Mouse (Mus musculus) kidney, embryonic 15.5 days (tissue): ENCODE data around the gene Cabp1. TPM values are rescaled to one million over a fixed set of nuclear protein-coding genes. Genes with fewer than 3 reads are reported as not detected.

Experiments
- ATAC-seq: fragments of 200-750 bp; cut with Nextera tagmentation; replicated peaks from 2 replicates; pipeline ENCODE4 v1.8.0; 2017; ENCODE audit warnings: moderate TSS enrichment; ENCODE audit not compliant: low FRiP score
- H3K27ac ChIP-seq: fragments of 300-500 bp; sonication (generic); 2 replicates; pipeline ENCODE4 v1.5.1; 2015; ENCODE audit warnings: mild to moderate bottlenecking, inconsistent platforms
- H3K27me3 ChIP-seq: fragments of 300-500 bp; sonication (generic); 2 replicates; pipeline ENCODE4 v1.6.1; 2015; ENCODE audit warnings: inconsistent platforms
- H3K36me3 ChIP-seq: fragments of 300-500 bp; sonication (generic); 2 replicates; pipeline ENCODE4 v1.6.1; 2015; ENCODE audit warnings: inconsistent platforms
- H3K4me1 ChIP-seq: fragments of 300-500 bp; sonication (generic); 2 replicates; pipeline ENCODE4 v1.6.1; 2015; ENCODE audit warnings: inconsistent platforms
- H3K4me2 ChIP-seq: fragments of 300-500 bp; sonication (generic); 2 replicates; pipeline ENCODE4 v1.6.1; 2015; ENCODE audit warnings: moderate library complexity, mild to moderate bottlenecking, inconsistent platforms
- H3K4me3 ChIP-seq: fragments of 300-500 bp; sonication (generic); replicated peaks from 2 replicates; pipeline ENCODE4 v1.5.1; 2015; ENCODE audit warnings: mild to moderate bottlenecking, inconsistent platforms
- H3K9ac ChIP-seq: fragments of 300-500 bp; sonication (generic); 2 replicates; pipeline ENCODE4 v1.6.1; 2015; ENCODE audit warnings: mild to moderate bottlenecking, inconsistent platforms
- H3K9me3 ChIP-seq: fragments of 300-500 bp; sonication (generic); replicated peaks from 2 replicates; pipeline ENCODE4 v1.6.1; 2016; ENCODE audit warnings: inconsistent platforms
- WGBS: fragments of 180-500 bp; shearing (Covaris S2); methylation state at CpG from one replicate; pipeline ENCODE4 v1.1.7; 2015; ENCODE audit warnings: mixed read lengths; 5-methylcytosine and 5-hydroxymethylcytosine counted together
- polyA plus RNA-seq: library from polyadenylated mRNA; unstranded; fragments of >200 nt; fragmentation: Nextera tagmentation; extraction: Ambion mirVana; gene quantifications from 2 replicates; pipeline ENCODE4 v1.2.1, GENCODE M21; 2015

Gene Cabp1
- polyA plus RNA-seq, 1 experiment from 2014 or later = 1.7 TPM

- Histone ChIP-seq H3K27ac (no peak overlapping the region), H3K4me1 (peaks cover 23% of the 10 kb centered on the region), H3K36me3 (no peaks in the 10 kb centered on the region), H3K9ac (no peak overlapping the region), H3K4me2 (peak overlapping the region; percentile 39), H3K4me3 (peak overlapping the region; percentile 9; the same call in 1 of the 2 replicates), H3K27me3 (peaks cover 23% of the 10 kb centered on the region), H3K9me3 (no peaks in the 10 kb centered on the region)
- 0 out of 2 replicates have a peak, but pooled peaks have one; percentile 9 for ATAC-seq
- 53% methylated on average over 15 of the region's 15 CpGs for WGBS
These were observed 36.8 kb upstream of the Cabp1 start for GRCm38 (mm10) chr5:115230830-115231551.

GRCm38 (mm10) chr5:115222485-115222884 is 28.3 kb upstream of the Cabp1 start:
- WGBS = 81% methylated on average over 3 of the region's 3 CpGs
- Histone ChIP-seq H3K27me3 (peaks cover 7% of the 10 kb centered on the region; the same call in 1 of the 2 replicates), H3K36me3 (no peaks in the 10 kb centered on the region), H3K4me2 (no peak overlapping the region), H3K4me1 (peaks cover 18% of the 10 kb centered on the region), H3K4me3 (no peak overlapping the region), H3K27ac (no peak overlapping the region), H3K9ac (no peak overlapping the region), H3K9me3 (no peaks in the 10 kb centered on the region)
- no peak for ATAC-seq

GRCm38 (mm10) chr5:115220931-115221640 is 26.9 kb upstream of the Cabp1 start:
- no peaks in the 10 kb centered on the region for H3K9me3 ChIP-seq
- H3K4me1 ChIP-seq = peaks cover 18% of the 10 kb centered on the region
- no peak overlapping the region for H3K4me3 ChIP-seq
- H3K36me3 ChIP-seq = no peaks in the 10 kb centered on the region
- ATAC-seq = 0 out of 2 replicates have a peak, but pooled peaks have one; percentile 54
- no peak overlapping the region for H3K27ac ChIP-seq
- H3K27me3 ChIP-seq = peaks cover 10% of the 10 kb centered on the region; the same call in 1 of the 2 replicates
- peak overlapping the region; percentile 14; the same call in 1 of the 2 replicates for H3K4me2 ChIP-seq
- H3K9ac ChIP-seq = no peak overlapping the region
- WGBS = 34% methylated on average over 13 of the region's 13 CpGs

DNA sequence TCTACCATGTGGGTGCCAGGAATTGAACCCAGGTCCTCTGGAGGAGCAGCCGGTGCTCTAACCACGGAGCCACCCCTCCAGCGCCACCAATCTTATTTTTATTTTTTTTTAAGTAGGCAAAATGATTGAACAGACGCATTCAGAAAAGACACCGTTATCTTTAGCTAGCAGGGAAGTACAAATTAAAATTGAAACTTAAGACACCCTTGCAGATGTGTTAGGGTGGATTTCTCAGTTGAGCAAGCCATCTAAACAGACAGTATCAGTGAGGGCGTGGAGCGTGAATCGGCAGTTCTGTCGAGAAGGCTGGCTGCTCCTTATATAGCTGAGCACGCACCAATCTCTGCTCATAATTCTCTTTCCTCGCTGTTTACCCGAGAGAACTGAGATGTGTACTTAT is 23.8 kb upstream of the Cabp1 start:
- H3K4me3 ChIP-seq = no peak overlapping the region
- ATAC-seq = no peak
- H3K36me3 ChIP-seq = no peaks in the 10 kb centered on the region
- no peaks in the 10 kb centered on the region for H3K9me3 ChIP-seq
- no peak overlapping the region for H3K4me2 ChIP-seq
- WGBS = 77% methylated on average over 12 of the region's 12 CpGs
- no peak overlapping the region for H3K27ac ChIP-seq
- H3K4me1 ChIP-seq = peaks cover 25% of the 10 kb centered on the region
- peaks cover 19% of the 10 kb centered on the region; the same call in 1 of the 2 replicates for H3K27me3 ChIP-seq
- no peak overlapping the region for H3K9ac ChIP-seq

- no peaks in the 10 kb centered on the region for H3K36me3 ChIP-seq
- H3K9ac ChIP-seq = no peak overlapping the region
- no peak for ATAC-seq
- 0 out of 2 replicates have a peak, but pooled peaks cover 15% of the 10 kb centered on the region for H3K27me3 ChIP-seq
- H3K4me1 ChIP-seq = peaks cover 13% of the 10 kb centered on the region
- no peaks in the 10 kb centered on the region for H3K9me3 ChIP-seq
- H3K4me3 ChIP-seq = peak overlapping the region; percentile 42
- WGBS = 30% methylated on average over 27 of the region's 27 CpGs
- H3K27ac ChIP-seq = no peak overlapping the region
- peak overlapping the region; percentile 70 for H3K4me2 ChIP-seq
These were observed 21.3 kb upstream of the Cabp1 start for GRCm38 (mm10) chr5:115215273-115216185.

DNA sequence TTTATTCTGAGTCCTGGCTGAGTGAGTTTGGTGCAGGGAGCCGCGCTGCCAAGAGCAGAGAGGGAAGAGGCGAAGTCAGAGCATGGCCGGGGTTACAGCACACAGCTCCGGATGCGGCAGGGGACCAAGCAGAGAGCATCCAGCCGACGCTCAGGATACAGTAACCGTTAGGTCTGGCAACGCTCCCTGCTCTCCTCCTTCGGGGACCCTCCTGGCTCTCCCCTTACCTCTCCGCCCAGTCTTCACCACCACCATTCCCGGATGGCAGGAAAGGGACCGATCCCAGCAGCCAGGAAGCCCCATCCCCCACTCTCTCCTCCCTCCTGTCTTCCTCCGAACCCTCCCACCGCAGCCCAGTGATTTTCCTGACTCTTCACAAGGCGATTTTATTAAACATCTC is 20.7 kb upstream of the Cabp1 start:
- no peak for ATAC-seq
- Histone ChIP-seq H3K4me3 (peak overlapping the region; percentile 42), H3K4me2 (peak overlapping the region; percentile 70), H3K36me3 (no peaks in the 10 kb centered on the region), H3K9me3 (no peaks in the 10 kb centered on the region), H3K9ac (0 out of 2 replicates have a peak overlapping the region, but pooled peaks have one; percentile 0), H3K27ac (no peak overlapping the region), H3K4me1 (peaks cover 12% of the 10 kb centered on the region), H3K27me3 (0 out of 2 replicates have a peak, but pooled peaks cover 13% of the 10 kb centered on the region)
- WGBS = under 1% methylated on average over 17 of the region's 17 CpGs

DNA sequence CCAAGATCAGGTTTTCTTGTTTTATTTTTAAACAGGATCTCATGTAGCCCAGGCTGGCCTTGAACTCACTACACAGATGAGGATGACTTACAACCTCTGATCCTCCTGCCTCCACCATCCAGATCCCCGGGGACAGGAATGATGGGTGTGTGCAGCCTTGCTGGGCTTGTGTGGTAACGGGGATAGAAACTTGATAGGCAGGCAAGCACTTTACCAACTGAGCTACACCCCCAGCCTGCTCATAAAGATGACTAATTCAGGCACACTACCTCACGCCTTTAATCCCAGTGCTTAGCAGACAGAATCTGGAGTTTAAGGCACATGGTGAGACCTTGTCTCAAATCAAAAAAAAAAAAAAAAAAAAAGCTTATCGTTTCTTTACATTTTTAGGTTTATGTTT is 18.7 kb upstream of the Cabp1 start:
- Histone ChIP-seq H3K9ac (no peak overlapping the region), H3K4me1 (peaks cover 15% of the 10 kb centered on the region), H3K27me3 (0 out of 2 replicates have a peak, but pooled peaks cover 12% of the 10 kb centered on the region), H3K27ac (no peak overlapping the region), H3K36me3 (no peaks in the 10 kb centered on the region), H3K4me3 (no peak overlapping the region), H3K9me3 (no peaks in the 10 kb centered on the region), H3K4me2 (no peak overlapping the region)
- 39% methylated on average over 4 of the region's 4 CpGs for WGBS
- ATAC-seq = no peak

DNA sequence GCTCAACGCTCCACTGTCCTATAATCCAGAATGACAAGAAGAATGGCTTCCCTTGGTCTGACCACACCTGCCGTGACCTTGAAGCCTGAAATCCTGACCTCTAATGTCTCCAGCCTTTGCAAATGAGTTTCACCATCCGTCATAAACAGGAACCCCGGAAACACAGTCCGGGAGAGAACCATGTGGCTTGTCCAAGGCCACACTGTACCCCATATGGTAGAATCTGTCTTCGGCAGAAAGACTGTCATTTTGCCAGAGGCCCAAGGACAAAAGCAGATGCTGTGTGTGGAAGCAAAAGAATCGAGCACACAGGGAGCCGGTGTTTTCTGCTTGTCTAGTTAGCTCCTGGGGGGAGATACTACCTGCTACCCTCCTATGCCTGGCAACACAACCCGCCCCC is 18.3 kb upstream of the Cabp1 start:
- WGBS = 83% methylated on average over 9 of the region's 9 CpGs
- Histone ChIP-seq H3K27ac (no peak overlapping the region), H3K36me3 (no peaks in the 10 kb centered on the region), H3K9ac (no peak overlapping the region), H3K9me3 (no peaks in the 10 kb centered on the region), H3K4me3 (no peak overlapping the region), H3K4me2 (no peak overlapping the region), H3K4me1 (peaks cover 15% of the 10 kb centered on the region), H3K27me3 (0 out of 2 replicates have a peak, but pooled peaks cover 12% of the 10 kb centered on the region)
- no peak for ATAC-seq

DNA sequence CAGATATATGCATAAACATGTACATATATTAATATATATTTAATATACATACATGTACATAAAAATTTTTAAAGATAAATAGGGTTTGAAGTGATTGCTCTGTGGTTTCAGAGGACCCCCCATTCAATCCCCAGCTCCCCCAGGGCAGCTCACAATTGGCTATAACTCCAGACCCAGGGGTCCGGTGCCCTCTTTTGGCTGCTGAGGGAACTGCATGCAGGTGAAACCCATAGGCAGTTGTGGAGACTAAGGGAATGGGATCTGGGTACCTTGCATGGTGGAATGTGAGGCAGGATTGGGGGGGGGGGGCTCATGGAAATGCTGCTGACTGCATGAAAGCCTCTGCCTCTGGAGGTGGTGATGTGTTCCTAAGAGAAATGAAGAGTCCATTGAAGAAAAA is 16.2 kb upstream of the Cabp1 start:
- Histone ChIP-seq H3K9me3 (no peaks in the 10 kb centered on the region), H3K27ac (no peak overlapping the region), H3K9ac (no peak overlapping the region), H3K27me3 (peaks cover 12% of the 10 kb centered on the region), H3K4me2 (no peak overlapping the region), H3K36me3 (no peaks in the 10 kb centered on the region), H3K4me1 (peaks cover 9% of the 10 kb centered on the region), H3K4me3 (no peak overlapping the region)
- ATAC-seq = no peak
- WGBS = 6% methylated on average over 1 of the region's 1 CpGs

- H3K9ac ChIP-seq = no peak overlapping the region
- no peaks in the 10 kb centered on the region for H3K36me3 ChIP-seq
- no peak overlapping the region for H3K4me3 ChIP-seq
- WGBS = 67% methylated on average over 5 of the region's 5 CpGs
- no peaks in the 10 kb centered on the region for H3K9me3 ChIP-seq
- no peak for ATAC-seq
- no peak overlapping the region for H3K4me2 ChIP-seq
- no peak overlapping the region for H3K27ac ChIP-seq
- peaks cover 12% of the 10 kb centered on the region for H3K27me3 ChIP-seq
- peaks cover 18% of the 10 kb centered on the region for H3K4me1 ChIP-seq
These were observed 14.4 kb upstream of the Cabp1 start for GRCm38 (mm10) chr5:115208601-115209000.

- no peaks in the 10 kb centered on the region for H3K9me3 ChIP-seq
- WGBS = 19% methylated on average over 10 of the region's 16 CpGs
These were observed 13.7 kb upstream of the Cabp1 start for GRCm38 (mm10) chr5:115207892-115208291.

More at GRCm38 (mm10) chr5:115207892-115208291, 13.7 kb upstream of the Cabp1 start:
- Histone ChIP-seq H3K4me2 (no peak overlapping the region), H3K36me3 (no peaks in the 10 kb centered on the region), H3K27ac (no peak overlapping the region), H3K27me3 (peaks cover 12% of the 10 kb centered on the region), H3K4me1 (peaks cover 21% of the 10 kb centered on the region), H3K9ac (no peak overlapping the region), H3K4me3 (no peak overlapping the region)
- ATAC-seq = no peak
